Mouse (Mus musculus) forebrain, embryonic 16.5 days (tissue): ENCODE measurements around the gene Tor4a. TPM values are rescaled to one million over a fixed set of nuclear protein-coding genes. Genes with fewer than 3 reads are reported as not detected.

ENCODE experiments used
- ATAC-seq: fragments of 200-750 bp; cut with Nextera tagmentation; 2 replicates; pipeline ENCODE4 v1.8.0; 2017; ENCODE audit warnings: mild to moderate bottlenecking, moderate library complexity
- H3K27ac ChIP-seq: fragments of 300-500 bp; sonication (generic); 2 replicates; pipeline ENCODE4 v1.5.1; 2014; ENCODE audit warnings: low read length, control low read depth
- H3K27me3 ChIP-seq: fragments of 300-500 bp; sonication (generic); replicated peaks from 2 replicates; pipeline ENCODE4 v1.6.1; 2014; ENCODE audit warnings: low read length; ENCODE audit not compliant: control insufficient read depth, insufficient read depth
- H3K36me3 ChIP-seq: fragments of 300-500 bp; sonication (generic); 2 replicates; pipeline ENCODE4 v1.6.1; 2014; ENCODE audit not compliant: control insufficient read depth, insufficient read depth
- H3K4me1 ChIP-seq: fragments of 300-500 bp; sonication (generic); replicated peaks from 2 replicates; pipeline ENCODE4 v1.6.1; 2014; ENCODE audit warnings: low read length; ENCODE audit not compliant: control insufficient read depth, insufficient read depth
- H3K4me2 ChIP-seq: fragments of 300-500 bp; sonication (generic); 2 replicates; pipeline ENCODE4 v1.6.1; 2014; ENCODE audit warnings: mild to moderate bottlenecking, low read length, control low read depth
- H3K4me3 ChIP-seq: fragments of 300-500 bp; sonication (generic); replicated peaks from 2 replicates; pipeline ENCODE4 v1.5.1; 2014; ENCODE audit warnings: mild to moderate bottlenecking, low read length, control low read depth
- H3K9ac ChIP-seq: fragments of 300-500 bp; sonication (generic); replicated peaks from 2 replicates; pipeline ENCODE4 v1.6.1; 2014; ENCODE audit warnings: low read depth, low read length, control low read depth
- H3K9me3 ChIP-seq: fragments of 300-500 bp; sonication (generic); 2 replicates; pipeline ENCODE4 v1.6.1; 2016; ENCODE audit warnings: low read length; ENCODE audit not compliant: control insufficient read depth
- WGBS: fragments of 180-500 bp; shearing (Covaris S2); extraction: QIAGEN DNeasy Blood & Tissue Kit; methylation state at CpG from one replicate; pipeline ENCODE4 v1.1.7; 2014; 5-methylcytosine and 5-hydroxymethylcytosine counted together
- polyA plus RNA-seq: library from polyadenylated mRNA; unstranded; fragments of >200 nt; fragmentation: Nextera tagmentation; extraction: Ambion mirVana; gene quantifications from 2 replicates; pipeline ENCODE4 v1.2.1, GENCODE M21; 2015

The Tor4a gene
- polyA plus RNA-seq, 1 experiment from 2014 or later, result 0.85 TPM

DNA sequence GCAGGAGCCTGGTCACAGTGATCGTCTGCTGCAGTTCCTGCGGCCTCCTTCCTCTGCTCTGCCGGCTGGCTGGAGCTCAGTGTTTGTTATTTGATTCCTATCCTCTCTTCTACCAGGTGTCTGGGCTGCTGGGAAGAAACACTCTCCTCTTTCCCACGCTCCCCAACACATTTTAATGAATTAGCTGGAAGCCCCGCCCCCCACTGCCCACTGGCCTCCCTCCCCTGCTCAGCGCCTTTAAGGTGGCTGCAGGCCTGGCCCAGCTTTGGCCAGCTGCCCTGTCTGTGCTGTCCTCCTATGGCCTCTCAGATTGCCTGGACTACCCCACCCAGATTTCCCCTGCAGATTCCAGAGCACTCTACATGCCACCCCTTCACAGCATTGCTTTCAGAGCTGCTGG is 19.0 kb downstream of the Tor4a start:
- WGBS, result 0% methylated on average over 5 of the region's 6 CpGs
- no peak overlapping the region for H3K4me3 ChIP-seq
- peaks cover 50% of the 10 kb centered on the region for H3K4me1 ChIP-seq
- 0 out of 2 replicates have a peak overlapping the region, but pooled peaks have one; percentile 4 for H3K4me2 ChIP-seq
- H3K27ac ChIP-seq, result peak overlapping the region; percentile 64
- H3K9me3 ChIP-seq, result no peaks in the 10 kb centered on the region
- no peak overlapping the region for H3K9ac ChIP-seq
- H3K27me3 ChIP-seq, result no peaks in the 10 kb centered on the region
- no peaks in the 10 kb centered on the region for H3K36me3 ChIP-seq
- no peak for ATAC-seq

DNA sequence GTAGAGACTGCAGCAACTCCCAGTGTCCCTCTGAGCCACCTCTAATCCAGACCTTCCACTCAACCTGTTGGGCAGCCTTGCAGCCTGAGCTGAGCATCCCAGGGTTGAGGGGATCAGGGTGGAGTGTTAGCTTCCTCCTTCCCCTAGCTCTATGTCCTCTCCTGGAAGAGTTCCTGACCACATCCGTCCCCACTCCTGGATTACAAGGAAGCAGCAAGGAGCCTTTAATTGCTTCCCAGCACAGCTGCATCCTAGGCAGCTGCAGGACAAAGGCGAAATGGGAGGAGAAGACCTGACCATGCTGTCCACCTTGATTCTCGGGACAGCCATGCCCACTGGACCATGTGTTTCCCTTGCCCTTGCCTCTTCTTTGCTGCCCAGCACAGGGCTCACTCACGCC is 19.6 kb downstream of the Tor4a start:
- peaks cover 46% of the 10 kb centered on the region for H3K4me1 ChIP-seq

DNA sequence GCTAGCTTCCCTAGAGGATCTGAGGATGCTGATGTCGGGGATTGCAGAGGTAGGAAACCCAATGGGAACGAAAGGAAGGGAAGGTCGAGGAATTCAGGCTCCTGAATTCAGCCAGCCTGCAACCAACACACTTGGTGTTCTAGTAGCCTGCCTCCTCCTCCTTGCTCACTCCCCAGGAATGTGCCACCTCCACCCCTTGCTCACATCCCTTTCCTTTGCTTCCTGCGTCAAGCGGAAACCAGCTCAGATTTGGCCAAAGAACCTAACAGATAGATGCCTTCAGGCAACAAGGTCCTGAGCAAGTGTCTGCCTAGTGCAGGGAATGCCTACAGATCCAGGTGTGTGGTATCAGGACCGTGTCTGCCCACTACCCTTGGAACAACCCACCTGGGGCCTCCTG is 20.1 kb downstream of the Tor4a start:
- Histone ChIP-seq H3K27me3 (no peaks in the 10 kb centered on the region), H3K36me3 (no peaks in the 10 kb centered on the region), H3K9me3 (no peaks in the 10 kb centered on the region), H3K27ac (no peak overlapping the region), H3K9ac (no peak overlapping the region), H3K4me2 (no peak overlapping the region), H3K4me3 (no peak overlapping the region), H3K4me1 (peaks cover 41% of the 10 kb centered on the region)
- ATAC-seq, result no peak
- WGBS, result 60% methylated on average over 6 of the region's 6 CpGs

More for the DNA sequence above, 19.6 kb downstream of the Tor4a start:
- ATAC-seq, result no peak
- no peaks in the 10 kb centered on the region for H3K36me3 ChIP-seq
- no peak overlapping the region for H3K9ac ChIP-seq
- WGBS, result 18% methylated on average over 4 of the region's 4 CpGs
- peak overlapping the region; percentile 4 for H3K4me2 ChIP-seq
- no peaks in the 10 kb centered on the region for H3K27me3 ChIP-seq
- no peaks in the 10 kb centered on the region for H3K9me3 ChIP-seq
- H3K4me3 ChIP-seq, result no peak overlapping the region
- peak overlapping the region; percentile 46 for H3K27ac ChIP-seq

DNA sequence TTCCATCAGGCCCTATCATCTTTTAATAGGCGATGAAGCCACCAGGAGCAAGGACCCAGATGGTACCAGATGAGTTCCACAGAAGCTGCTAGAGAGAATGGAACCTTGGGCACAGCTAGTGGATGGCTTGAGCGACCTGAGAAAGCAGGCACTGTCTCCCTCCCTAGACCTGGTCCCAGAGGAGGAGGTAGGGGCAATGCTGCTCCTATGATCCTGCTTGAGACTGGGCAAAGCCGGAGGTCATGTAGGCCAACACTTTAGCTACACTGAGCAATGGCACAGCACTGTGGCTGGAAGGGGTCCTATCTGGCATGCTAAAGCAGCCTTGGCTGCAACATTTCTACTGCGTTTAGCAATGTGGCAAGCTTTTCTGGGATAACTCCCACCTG is 21.0 kb downstream of the Tor4a start:
- Histone ChIP-seq H3K27ac (no peak overlapping the region), H3K27me3 (no peaks in the 10 kb centered on the region), H3K4me2 (no peak overlapping the region), H3K4me3 (no peak overlapping the region), H3K36me3 (no peaks in the 10 kb centered on the region), H3K4me1 (peaks cover 36% of the 10 kb centered on the region), H3K9ac (no peak overlapping the region), H3K9me3 (no peaks in the 10 kb centered on the region)
- ATAC-seq, result no peak
- 80% methylated on average over 4 of the region's 4 CpGs for WGBS

DNA sequence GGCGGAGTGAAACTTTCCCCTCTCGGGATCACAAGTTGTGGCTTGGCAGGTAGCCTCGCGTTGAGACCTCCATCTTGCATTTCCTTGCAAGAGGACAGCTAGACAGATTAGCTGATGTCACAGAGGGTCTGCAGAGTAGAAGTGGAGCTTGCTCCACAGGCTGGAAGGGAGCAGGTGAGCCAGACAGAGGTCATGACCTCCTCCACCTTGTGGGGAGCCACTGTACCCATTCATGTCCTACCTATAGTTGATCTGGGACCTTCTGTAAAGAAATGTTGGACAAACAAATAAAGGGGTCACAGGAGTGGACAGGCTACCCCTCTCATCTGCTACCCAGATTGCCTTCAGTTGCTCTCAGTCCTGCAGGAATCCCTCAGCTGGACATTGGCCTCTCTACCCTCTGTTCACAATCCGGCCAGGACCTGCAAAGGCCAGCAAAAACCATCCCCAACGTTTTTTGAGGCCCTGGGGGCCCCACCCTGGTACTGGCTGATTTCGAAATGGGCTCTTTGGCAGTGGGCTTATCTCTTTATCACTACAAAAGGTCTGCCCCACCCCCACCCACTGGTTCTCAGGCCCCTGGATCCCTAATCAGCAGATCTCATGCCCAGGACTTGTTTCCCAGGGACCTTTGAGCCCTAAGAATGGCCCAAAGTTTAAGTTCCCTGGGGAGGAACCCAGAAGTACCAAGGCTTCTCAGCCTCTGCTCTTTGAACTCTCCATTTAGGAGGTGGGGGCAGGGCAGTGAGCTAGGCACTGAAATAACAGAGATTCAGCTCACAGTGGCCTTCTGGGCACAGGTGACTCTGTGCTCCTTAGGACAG is 21.6 kb downstream of the Tor4a start:
- 63% methylated on average over 7 of the region's 7 CpGs for WGBS
- Histone ChIP-seq H3K9me3 (no peaks in the 10 kb centered on the region), H3K4me1 (peaks cover 36% of the 10 kb centered on the region)

DNA sequence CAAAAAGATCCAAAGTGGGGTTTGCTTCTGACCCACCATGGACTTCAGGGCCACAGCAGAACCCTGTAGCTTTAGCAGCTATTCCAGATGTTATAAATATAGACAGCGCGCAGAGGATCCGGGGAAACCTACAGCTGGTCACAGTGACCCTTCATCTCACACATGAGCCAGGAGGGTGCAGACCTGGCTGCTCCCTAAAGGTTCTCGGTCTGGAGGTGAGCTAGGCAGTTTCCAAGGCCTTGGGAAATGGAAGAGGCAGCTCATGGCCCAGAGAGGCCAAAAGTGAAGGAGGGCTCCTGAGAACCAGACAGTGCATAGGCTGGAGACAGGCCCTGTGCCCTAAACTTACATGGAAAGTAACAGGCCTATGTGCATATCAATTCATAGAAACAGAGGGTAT is 22.9 kb downstream of the Tor4a start:
- H3K9ac ChIP-seq, result no peak overlapping the region
- no peaks in the 10 kb centered on the region for H3K36me3 ChIP-seq
- H3K4me3 ChIP-seq, result no peak overlapping the region
- 93% methylated on average over 4 of the region's 4 CpGs for WGBS
- ATAC-seq, result no peak
- H3K9me3 ChIP-seq, result no peaks in the 10 kb centered on the region
- H3K27ac ChIP-seq, result no peak overlapping the region
- H3K27me3 ChIP-seq, result no peaks in the 10 kb centered on the region
- no peak overlapping the region for H3K4me2 ChIP-seq
- H3K4me1 ChIP-seq, result peaks cover 34% of the 10 kb centered on the region

More for the DNA sequence above, 21.6 kb downstream of the Tor4a start:
- H3K9ac ChIP-seq, result no peak overlapping the region
- ATAC-seq, result no peak
- no peak overlapping the region for H3K4me3 ChIP-seq
- no peaks in the 10 kb centered on the region for H3K36me3 ChIP-seq
- H3K27me3 ChIP-seq, result no peaks in the 10 kb centered on the region
- no peak overlapping the region for H3K4me2 ChIP-seq
- no peak overlapping the region for H3K27ac ChIP-seq

DNA sequence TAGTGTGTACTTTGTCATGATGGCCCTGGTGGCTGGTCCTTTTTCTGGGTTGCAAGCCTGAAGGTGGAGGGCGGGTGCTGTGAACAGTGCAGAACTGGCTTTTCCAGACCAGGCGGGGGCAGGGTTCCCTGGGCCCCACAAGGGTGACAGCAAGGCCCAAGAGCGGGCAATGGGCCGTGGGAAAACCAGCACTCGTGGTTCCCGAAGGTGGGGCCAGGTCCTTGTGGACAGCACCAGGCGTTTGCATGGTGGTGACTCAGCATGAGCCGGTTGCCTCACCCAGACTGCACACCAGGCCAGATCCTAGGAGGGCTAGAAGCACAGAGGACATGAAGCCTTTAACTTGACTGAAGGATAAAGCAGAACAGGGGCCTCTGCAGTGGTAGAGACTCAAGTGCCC is 24.1 kb downstream of the Tor4a start:
- no peaks in the 10 kb centered on the region for H3K9me3 ChIP-seq
- no peak overlapping the region for H3K9ac ChIP-seq
- no peaks in the 10 kb centered on the region for H3K27me3 ChIP-seq
- no peaks in the 10 kb centered on the region for H3K36me3 ChIP-seq
- 77% methylated on average over 8 of the region's 8 CpGs for WGBS
- H3K4me2 ChIP-seq, result no peak overlapping the region
- H3K27ac ChIP-seq, result no peak overlapping the region
- H3K4me3 ChIP-seq, result no peak overlapping the region
- H3K4me1 ChIP-seq, result peaks cover 32% of the 10 kb centered on the region
- no peak for ATAC-seq

DNA sequence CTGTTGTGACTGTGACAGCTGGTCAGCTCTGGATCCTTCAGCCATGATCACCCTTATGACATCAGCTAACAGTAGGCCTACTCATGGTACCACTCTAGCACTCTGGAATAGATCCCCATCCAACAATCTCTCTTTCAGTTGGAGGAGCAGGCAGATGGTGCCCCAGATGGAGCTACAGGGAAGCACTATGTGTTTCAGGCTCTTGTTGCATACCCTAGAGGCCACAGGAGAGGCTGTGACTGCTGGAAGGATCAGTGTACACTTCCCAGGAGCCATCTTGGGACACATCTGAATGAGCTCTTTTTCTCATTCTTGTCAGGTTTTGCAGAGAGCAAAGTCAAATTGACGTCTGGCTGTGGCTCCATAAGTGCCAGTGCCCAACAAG is 24.9 kb downstream of the Tor4a start:
- Histone ChIP-seq H3K9ac (no peak overlapping the region), H3K4me1 (peaks cover 27% of the 10 kb centered on the region), H3K4me3 (no peak overlapping the region), H3K27me3 (no peaks in the 10 kb centered on the region), H3K4me2 (no peak overlapping the region), H3K27ac (peak overlapping the region; percentile 16; the same call in 1 of the 2 replicates), H3K9me3 (no peaks in the 10 kb centered on the region), H3K36me3 (no peaks in the 10 kb centered on the region)
- whole genome bisulfite sequencing, result 61% methylated on average over 1 of the region's 1 CpGs
- no peak for ATAC-seq

DNA sequence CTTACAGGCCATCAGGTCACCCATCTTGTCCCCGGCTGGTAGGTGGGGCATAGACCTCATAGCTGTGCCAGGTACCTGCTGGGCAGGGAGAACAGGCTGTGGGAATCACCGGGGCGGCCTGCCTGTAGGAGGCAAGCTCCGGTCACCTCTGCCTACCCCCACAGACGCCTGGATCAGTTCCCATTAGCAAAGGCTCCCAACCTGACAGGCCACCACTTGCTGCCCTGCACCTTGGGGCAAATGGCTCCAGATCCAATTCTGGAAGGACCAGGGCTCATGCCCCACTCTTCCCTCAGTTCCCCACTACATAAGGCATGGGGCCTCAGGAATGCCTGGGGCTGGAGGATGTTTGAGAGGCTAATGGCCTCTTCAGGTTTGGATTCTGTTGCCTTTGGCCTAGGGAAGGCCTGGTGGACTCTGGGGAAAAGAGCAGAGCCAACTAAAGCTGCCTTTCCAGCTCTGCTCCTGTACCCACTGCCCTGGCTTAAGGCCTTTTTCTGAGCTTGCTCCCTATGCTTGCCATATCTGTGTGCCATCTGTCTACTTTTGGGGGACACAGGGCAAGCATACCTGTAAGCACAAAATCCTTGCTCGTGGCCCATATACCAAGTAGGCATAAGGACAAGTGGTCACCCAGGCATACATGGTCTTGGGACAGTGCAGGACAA is 25.5 kb downstream of the Tor4a start:
- H3K27ac ChIP-seq, result no peak overlapping the region
- H3K36me3 ChIP-seq, result no peaks in the 10 kb centered on the region
- peaks cover 25% of the 10 kb centered on the region for H3K4me1 ChIP-seq
- no peaks in the 10 kb centered on the region for H3K27me3 ChIP-seq
- H3K4me2 ChIP-seq, result no peak overlapping the region
- WGBS, result 88% methylated on average over 6 of the region's 6 CpGs
- no peak for ATAC-seq
- H3K9ac ChIP-seq, result no peak overlapping the region
- no peaks in the 10 kb centered on the region for H3K9me3 ChIP-seq
- no peak overlapping the region for H3K4me3 ChIP-seq
